Mouse (Mus musculus): ENCODE data around the gene Pi16. TPM values are rescaled to one million over a fixed set of nuclear protein-coding genes. Genes with fewer than 3 reads are reported as not detected.

The Pi16 gene
- polyA plus RNA-seq, 1 experiment from 2014 or later = 3.5 TPM

DNA sequence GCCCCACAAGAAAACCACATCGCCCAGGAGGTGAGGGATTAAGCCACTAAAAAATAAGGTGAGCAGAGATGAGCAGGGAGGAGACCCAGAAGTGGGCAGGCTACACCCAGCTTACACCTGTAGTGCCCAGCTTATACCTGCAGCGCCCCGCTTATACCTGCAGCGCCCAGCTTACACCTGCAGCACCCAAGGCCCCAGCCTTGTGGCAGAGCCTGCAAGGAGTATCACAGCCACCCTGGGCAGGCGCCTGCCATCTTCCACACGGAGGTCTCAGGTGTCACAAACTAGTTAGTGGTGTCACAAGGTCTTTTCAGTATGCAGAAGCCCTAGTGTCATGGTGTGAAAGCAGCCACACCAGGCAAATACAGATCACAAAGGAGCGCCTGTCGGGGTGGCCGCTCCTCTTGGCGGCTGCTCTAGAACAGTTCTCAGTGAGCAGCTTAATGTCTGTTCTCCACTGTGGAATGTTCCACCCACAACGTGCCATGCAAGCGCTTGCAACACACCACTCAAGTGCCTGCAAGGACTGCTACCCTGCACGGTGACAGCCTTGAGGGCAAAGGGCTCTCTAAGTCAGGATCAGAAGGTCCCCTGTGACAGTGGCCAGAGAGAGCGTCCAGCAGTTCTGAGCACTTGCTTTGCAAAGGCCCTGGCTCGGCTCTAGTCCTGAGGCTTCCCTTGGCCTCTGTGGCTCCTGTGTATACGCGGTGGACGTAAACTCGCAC lies 18.9 kb downstream of the Pi16 start:
- Histone ChIP-seq H3K9me3 (replicated peaks; ENCODE audit: control insufficient read depth, low read length) (no peaks in the 10 kb centered on the region), H3K4me1 (ENCODE audit: control insufficient read depth, insufficient read depth, low read length) (peaks cover 27% of the 10 kb centered on the region), H3K27ac (ENCODE audit: low read length) (no peak overlapping the region), H3K4me2 (ENCODE audit: low read depth, low read length) (no peak overlapping the region), H3K36me3 (ENCODE audit: control insufficient read depth, insufficient read depth) (peaks cover 68% of the 10 kb centered on the region), H3K27me3 (ENCODE audit: control insufficient read depth, insufficient read depth, low read length) (no peaks in the 10 kb centered on the region), H3K9ac (ENCODE audit: low read length) (no peak overlapping the region), H3K4me3 (ENCODE audit: low read length) (no peak overlapping the region)
- 87% methylated on average over 19 of the region's 19 CpGs for WGBS
- ATAC-seq (replicated peaks; ENCODE audit: extremely low read depth, insufficient read depth, low FRiP score) = no peak

DNA sequence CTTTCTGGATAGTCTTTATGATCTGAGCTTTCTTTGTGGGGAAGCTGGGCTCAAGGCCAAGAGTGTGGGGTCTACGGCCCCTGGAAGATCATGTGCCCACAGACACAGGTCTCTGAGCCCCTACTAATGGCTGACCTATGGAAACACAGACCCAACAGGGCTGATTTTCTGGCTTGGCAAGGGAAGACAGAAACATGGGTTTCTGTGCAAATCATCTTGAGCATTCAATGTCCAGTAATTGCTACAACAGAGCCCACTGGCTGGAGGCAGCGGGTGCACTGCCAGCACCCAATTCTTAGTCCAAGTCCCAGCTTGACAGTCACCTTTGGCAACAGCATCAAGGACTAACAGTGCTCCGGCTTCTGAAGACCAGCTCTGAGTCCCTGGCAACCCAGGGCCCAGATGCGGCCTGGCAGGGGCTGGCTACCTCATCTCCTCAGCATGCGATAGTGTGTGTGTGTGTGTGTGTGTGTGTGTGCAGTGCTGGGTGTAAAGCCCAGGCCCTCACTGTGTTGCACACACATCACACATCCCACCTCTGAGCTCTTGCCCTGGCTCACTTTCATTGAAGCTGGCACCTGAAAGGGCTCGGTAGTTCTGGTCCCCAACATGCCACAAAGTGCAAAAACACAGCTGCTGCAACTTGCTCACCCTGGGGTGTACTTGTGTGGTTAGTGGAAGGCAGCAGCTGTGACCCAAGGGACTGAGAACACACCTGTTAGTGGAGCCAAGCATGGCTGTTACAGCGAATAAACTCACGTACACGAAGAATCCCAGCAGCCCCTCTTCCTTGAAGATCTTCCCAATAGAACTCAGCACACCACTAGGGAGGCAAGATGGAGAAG lies 20.7 kb downstream of the Pi16 start:
- Histone ChIP-seq H3K4me3 (ENCODE audit: low read length) (no peak overlapping the region), H3K9ac (ENCODE audit: low read length) (no peak overlapping the region), H3K4me2 (ENCODE audit: low read depth, low read length) (no peak overlapping the region), H3K4me1 (ENCODE audit: control insufficient read depth, insufficient read depth, low read length) (peaks cover 38% of the 10 kb centered on the region), H3K36me3 (ENCODE audit: control insufficient read depth, insufficient read depth) (peaks cover 63% of the 10 kb centered on the region), H3K27ac (ENCODE audit: low read length) (peak overlapping the region; percentile 74), H3K27me3 (ENCODE audit: control insufficient read depth, insufficient read depth, low read length) (no peaks in the 10 kb centered on the region), H3K9me3 (replicated peaks; ENCODE audit: control insufficient read depth, low read length) (no peaks in the 10 kb centered on the region)
- WGBS = 85% methylated on average over 9 of the region's 9 CpGs
- ATAC-seq (replicated peaks; ENCODE audit: extremely low read depth, insufficient read depth, low FRiP score) = no peak

- Histone ChIP-seq H3K4me3 (ENCODE audit: low read length) (no peak overlapping the region), H3K4me1 (ENCODE audit: control insufficient read depth, insufficient read depth, low read length) (peaks cover 38% of the 10 kb centered on the region), H3K9ac (ENCODE audit: low read length) (no peak overlapping the region; the same call in 1 of the 2 replicates), H3K4me2 (ENCODE audit: low read depth, low read length) (no peak overlapping the region), H3K27ac (ENCODE audit: low read length) (peak overlapping the region; percentile 74), H3K36me3 (ENCODE audit: control insufficient read depth, insufficient read depth) (peaks cover 62% of the 10 kb centered on the region), H3K27me3 (ENCODE audit: control insufficient read depth, insufficient read depth, low read length) (no peaks in the 10 kb centered on the region), H3K9me3 (replicated peaks; ENCODE audit: control insufficient read depth, low read length) (no peaks in the 10 kb centered on the region)
- no peak for ATAC-seq (replicated peaks; ENCODE audit: extremely low read depth, insufficient read depth, low FRiP score)
- 77% methylated on average over 11 of the region's 11 CpGs for WGBS
Observed at GRCm38 (mm10) chr17:29339170-29339768, 21.8 kb downstream of the Pi16 start.

GRCm38 (mm10) chr17:29340406-29341261 lies 23.2 kb downstream of the Pi16 start:
- WGBS = 74% methylated on average over 18 of the region's 18 CpGs
- Histone ChIP-seq H3K4me1 (ENCODE audit: control insufficient read depth, insufficient read depth, low read length) (peaks cover 45% of the 10 kb centered on the region), H3K9me3 (replicated peaks; ENCODE audit: control insufficient read depth, low read length) (no peaks in the 10 kb centered on the region), H3K36me3 (ENCODE audit: control insufficient read depth, insufficient read depth) (peaks cover 56% of the 10 kb centered on the region), H3K27ac (ENCODE audit: low read length) (peak overlapping the region; percentile 92), H3K4me2 (ENCODE audit: low read depth, low read length) (no peak overlapping the region), H3K9ac (ENCODE audit: low read length) (peak overlapping the region; percentile 16; the same call in 1 of the 2 replicates), H3K27me3 (ENCODE audit: control insufficient read depth, insufficient read depth, low read length) (no peaks in the 10 kb centered on the region), H3K4me3 (ENCODE audit: low read length) (no peak overlapping the region)
- ATAC-seq (replicated peaks; ENCODE audit: extremely low read depth, insufficient read depth, low FRiP score) = no peak

DNA sequence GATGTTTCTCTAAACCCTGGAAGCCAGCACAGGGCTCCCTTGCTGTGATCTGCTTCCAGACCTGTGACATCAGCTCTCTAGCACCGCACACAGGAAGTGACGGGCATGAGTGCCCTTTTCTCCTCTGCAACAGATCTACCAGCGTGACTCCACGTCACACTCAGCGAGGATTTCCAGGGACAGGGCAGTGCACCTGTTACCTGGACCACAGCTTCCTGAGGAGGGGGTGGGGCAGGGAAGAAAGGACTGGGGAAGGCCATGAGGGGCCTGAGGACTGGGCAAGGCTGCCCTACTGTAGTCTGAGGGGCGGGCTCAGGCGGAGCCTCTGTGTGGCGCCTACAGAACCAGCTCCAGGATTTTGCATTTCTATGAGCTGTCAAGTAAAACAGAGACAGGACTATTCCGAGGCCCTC lies 24.1 kb downstream of the Pi16 start:
- H3K4me3 ChIP-seq (ENCODE audit: low read length) = peak overlapping the region; percentile 17; the same call in 1 of the 2 replicates
- peak overlapping the region; percentile 70 for H3K9ac ChIP-seq (ENCODE audit: low read length)
- peaks cover 47% of the 10 kb centered on the region for H3K36me3 ChIP-seq (ENCODE audit: control insufficient read depth, insufficient read depth)
- peaks cover 54% of the 10 kb centered on the region for H3K4me1 ChIP-seq (ENCODE audit: control insufficient read depth, insufficient read depth, low read length)
- peak overlapping the region; percentile 48 for H3K4me2 ChIP-seq (ENCODE audit: low read depth, low read length)
- WGBS = 14% methylated on average over 9 of the region's 9 CpGs
- peak overlapping the region; percentile 92 for H3K27ac ChIP-seq (ENCODE audit: low read length)
- peak; percentile 28 for ATAC-seq (replicated peaks; ENCODE audit: extremely low read depth, insufficient read depth, low FRiP score)
- no peaks in the 10 kb centered on the region for H3K27me3 ChIP-seq (ENCODE audit: control insufficient read depth, insufficient read depth, low read length)
- H3K9me3 ChIP-seq (replicated peaks; ENCODE audit: control insufficient read depth, low read length) = no peaks in the 10 kb centered on the region

- peak overlapping the region; percentile 70 for H3K9ac ChIP-seq (ENCODE audit: low read length)
- WGBS = 28% methylated on average over 13 of the region's 13 CpGs
- no peaks in the 10 kb centered on the region for H3K27me3 ChIP-seq (ENCODE audit: control insufficient read depth, insufficient read depth, low read length)
- peak overlapping the region; percentile 48 for H3K4me2 ChIP-seq (ENCODE audit: low read depth, low read length)
- H3K4me1 ChIP-seq (ENCODE audit: control insufficient read depth, insufficient read depth, low read length) = peaks cover 55% of the 10 kb centered on the region
- ATAC-seq (replicated peaks; ENCODE audit: extremely low read depth, insufficient read depth, low FRiP score) = peak; percentile 67
- no peak overlapping the region for H3K4me3 ChIP-seq (ENCODE audit: low read length)
- peak overlapping the region; percentile 92 for H3K27ac ChIP-seq (ENCODE audit: low read length)
- no peaks in the 10 kb centered on the region for H3K9me3 ChIP-seq (replicated peaks; ENCODE audit: control insufficient read depth, low read length)
- peaks cover 40% of the 10 kb centered on the region for H3K36me3 ChIP-seq (ENCODE audit: control insufficient read depth, insufficient read depth)
Observed at GRCm38 (mm10) chr17:29342010-29342910, 24.8 kb downstream of the Pi16 start.

DNA sequence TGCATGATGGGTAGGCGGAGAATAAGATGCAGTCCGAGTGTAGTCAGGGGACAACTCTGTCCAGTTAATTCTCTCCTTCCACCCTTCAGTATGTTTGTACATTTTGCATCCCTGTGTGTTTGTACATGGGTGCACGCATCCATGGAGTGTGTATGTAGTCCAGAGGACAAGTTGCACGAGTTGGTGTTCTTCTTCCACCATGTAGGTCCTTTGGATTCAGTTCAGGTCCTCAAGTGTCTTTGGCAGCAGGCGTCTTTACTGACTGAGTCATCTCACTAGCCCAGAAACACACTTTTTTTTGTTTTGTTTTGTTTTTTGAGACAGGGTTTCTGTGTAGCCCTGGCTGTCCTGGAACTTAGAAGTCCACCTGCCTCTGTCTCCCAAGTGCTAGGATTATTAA lies 25.8 kb downstream of the Pi16 start:
- no peaks in the 10 kb centered on the region for H3K27me3 ChIP-seq (ENCODE audit: control insufficient read depth, insufficient read depth, low read length)
- H3K4me2 ChIP-seq (ENCODE audit: low read depth, low read length) = no peak overlapping the region
- WGBS = 73% methylated on average over 5 of the region's 5 CpGs
- peaks cover 32% of the 10 kb centered on the region for H3K36me3 ChIP-seq (ENCODE audit: control insufficient read depth, insufficient read depth)
- peak overlapping the region; percentile 92; the same call in 1 of the 2 replicates for H3K27ac ChIP-seq (ENCODE audit: low read length)
- H3K4me1 ChIP-seq (ENCODE audit: control insufficient read depth, insufficient read depth, low read length) = peaks cover 57% of the 10 kb centered on the region
- H3K9me3 ChIP-seq (replicated peaks; ENCODE audit: control insufficient read depth, low read length) = no peaks in the 10 kb centered on the region
- no peak for ATAC-seq (replicated peaks; ENCODE audit: extremely low read depth, insufficient read depth, low FRiP score)
- no peak overlapping the region for H3K9ac ChIP-seq (ENCODE audit: low read length)
- H3K4me3 ChIP-seq (ENCODE audit: low read length) = no peak overlapping the region

GRCm38 (mm10) chr17:29345272-29345671 lies 27.8 kb downstream of the Pi16 start:
- peaks cover 48% of the 10 kb centered on the region for H3K4me1 ChIP-seq (ENCODE audit: control insufficient read depth, insufficient read depth, low read length)
- no peak for ATAC-seq (replicated peaks; ENCODE audit: extremely low read depth, insufficient read depth, low FRiP score)
- H3K9me3 ChIP-seq (replicated peaks; ENCODE audit: control insufficient read depth, low read length) = no peaks in the 10 kb centered on the region
- WGBS = 79% methylated on average over 12 of the region's 12 CpGs
- H3K27me3 ChIP-seq (ENCODE audit: control insufficient read depth, insufficient read depth, low read length) = no peaks in the 10 kb centered on the region
- peak overlapping the region; percentile 77; the same call in 1 of the 2 replicates for H3K4me2 ChIP-seq (ENCODE audit: low read depth, low read length)
- no peak overlapping the region for H3K4me3 ChIP-seq (ENCODE audit: low read length)
- peaks cover 13% of the 10 kb centered on the region for H3K36me3 ChIP-seq (ENCODE audit: control insufficient read depth, insufficient read depth)
- no peak overlapping the region for H3K27ac ChIP-seq (ENCODE audit: low read length)
- no peak overlapping the region for H3K9ac ChIP-seq (ENCODE audit: low read length)

All from heart, embryonic 16.5 days (tissue).